ENCODE assay signal across 16 mouse cellular contexts in the genomic region with DNA sequence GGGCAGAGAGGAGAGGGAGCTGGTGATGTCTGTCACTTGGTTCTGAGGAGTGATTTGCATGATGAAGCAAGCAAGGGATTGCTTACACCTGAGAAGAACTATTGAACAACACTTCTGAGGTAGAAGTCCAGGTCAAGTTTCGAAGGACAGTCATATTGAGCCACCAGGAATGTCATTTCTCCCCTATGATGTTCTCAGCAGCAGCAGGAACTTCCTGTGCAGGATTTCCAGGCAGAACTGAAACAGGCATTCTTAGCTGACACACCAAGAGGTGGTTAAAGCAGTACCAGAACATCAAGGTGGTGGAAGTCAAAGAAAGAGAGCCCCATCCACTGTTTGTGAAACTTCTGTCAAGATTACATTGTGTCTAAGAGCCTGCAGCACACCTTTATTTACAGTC.
"Had no signal": no experiment of that assay in that cellular context is flagged by ENCODE, and none has a peak within 500 bp of the region (broad histone marks: within the 10 kb centered on the region; RNA-seq: fewer than 3 reads in every experiment).

No protein-coding gene starts in this region.

- H3K9ac ChIP-seq: neural tube, embryonic 13.5 days; neural tube, embryonic 15.5 days; stomach, embryonic 15.5 days had no signal

- H3K36me3 ChIP-seq: neural tube, embryonic 13.5 days; neural tube, embryonic 15.5 days; stomach, embryonic 15.5 days had no signal

- H3K9me3 ChIP-seq: neural tube, embryonic 13.5 days; neural tube, embryonic 15.5 days; stomach, embryonic 15.5 days had no signal

- H3K4me2 ChIP-seq: neural tube, embryonic 13.5 days; neural tube, embryonic 15.5 days; stomach, embryonic 15.5 days had no signal

- H3K27ac ChIP-seq: neural tube, embryonic 13.5 days; neural tube, embryonic 15.5 days; stomach, embryonic 15.5 days; stomach, postnatal 0 days had no signal

- H3K4me3 ChIP-seq: neural tube, embryonic 13.5 days; neural tube, embryonic 15.5 days; stomach, embryonic 15.5 days had no signal

- DNase-seq: retina, postnatal 1 day; right cerebral cortex, adult 18-20 months; right cerebral cortex, postnatal 14 days; right cerebral cortex, postnatal 25 days; right cerebral cortex, postnatal 4 days; spleen, adult 18-20 months; thymus, adult 18-20 months; thymus, adult 2 months; thymus, postnatal 14 days; thymus, postnatal 25 days; thymus, postnatal 36 days; thymus, postnatal 4 days had no signal

- H3K27me3 ChIP-seq: neural tube, embryonic 13.5 days; neural tube, embryonic 15.5 days; stomach, embryonic 15.5 days had no signal

- H3K4me1 ChIP-seq: neural tube, embryonic 13.5 days; neural tube, embryonic 15.5 days; stomach, embryonic 15.5 days had no signal
